ENCODE assay signal across 7 mouse cellular contexts in the genomic region with DNA sequence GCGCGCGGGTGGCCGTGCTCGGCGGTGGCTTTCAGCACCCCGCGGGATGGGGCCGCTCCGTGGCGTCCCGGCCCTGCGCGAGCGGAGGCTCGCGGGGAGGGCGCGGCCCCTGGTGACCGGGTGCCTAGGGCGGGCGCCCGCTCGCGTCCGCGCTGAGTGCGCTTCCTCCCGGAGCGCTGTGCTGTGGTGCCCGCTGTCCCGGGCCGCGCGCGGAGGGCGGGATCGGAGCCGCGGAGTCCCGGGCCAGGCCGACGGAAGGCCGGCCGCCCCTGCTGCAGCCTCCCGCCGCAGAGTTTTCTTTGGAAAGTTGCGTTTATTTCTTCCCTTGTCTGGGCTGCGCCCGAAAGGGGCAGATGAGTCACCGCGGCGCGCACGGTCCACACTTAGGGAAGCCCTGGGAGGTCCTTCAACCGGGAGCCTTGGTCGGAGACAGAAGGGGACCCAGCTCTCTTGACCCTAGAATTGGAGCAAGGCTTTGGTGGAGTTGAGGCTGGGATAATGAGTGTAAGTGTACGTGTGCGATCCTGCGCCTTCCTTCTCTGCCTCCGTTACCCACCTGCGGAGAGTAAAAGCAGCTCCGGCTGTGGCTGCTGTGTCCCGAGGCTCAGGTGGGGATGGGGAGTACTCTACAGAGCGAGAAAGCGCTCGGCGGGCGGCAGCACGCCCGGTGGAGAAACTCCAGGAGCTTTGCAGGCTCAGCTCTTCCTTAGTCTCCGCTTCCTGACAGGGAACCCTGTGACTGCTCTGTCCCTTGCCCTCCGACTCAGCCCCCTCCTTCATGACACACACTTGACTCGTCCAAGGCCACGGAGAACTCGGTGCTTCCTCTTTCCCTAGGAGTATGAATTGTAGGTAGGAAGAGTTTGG. TPM values are rescaled to one million over a fixed set of nuclear protein-coding genes. Genes with fewer than 3 reads are reported as not detected.
DNase-seq lines count a peak whose midpoint lies in the region; ATAC-seq and TF ChIP-seq lines count a peak whose summit lies in the region.

No protein-coding gene starts in this region.

- ATAC-seq in common myeloid progenitor, adult 5-6 weeks (replicated peaks; ENCODE audit: low read depth, poor library complexity, severe bottlenecking) = peak; percentile 42
- ATAC-seq in limb, embryonic 13.5 days (ENCODE audit: low FRiP score, low read depth) = peak; percentile 64
- peak; percentile 70 for ATAC-seq in neural tube, embryonic 14.5 days (ENCODE audit: low read depth)
- ATAC-seq in monocyte, adult 5-6 weeks (replicated peaks; ENCODE audit: insufficient number of reproducible peaks, low FRiP score, low TSS enrichment, poor library complexity, severe bottlenecking) = no peak

- no peaks in the 10 kb centered on the region for H3K36me3 ChIP-seq in thymus, adult 2 months (ENCODE audit: control insufficient read depth, insufficient read depth, low read length)
- no peaks in the 10 kb centered on the region for H3K36me3 ChIP-seq in limb, embryonic 13.5 days
- no peaks in the 10 kb centered on the region for H3K36me3 ChIP-seq in neural tube, embryonic 14.5 days (ENCODE audit: control insufficient read depth, insufficient read depth, low read length)

- no peak for TF ChIP-seq CTCF in thymus, adult 2 months (IDR thresholded peaks at IDR 0.05; ENCODE audit: borderline replicate concordance, control insufficient read depth, extremely low read depth, insufficient read depth, low read length, poor library complexity)

- no peak for TF ChIP-seq POLR2A in thymus, adult 2 months (IDR thresholded peaks at IDR 0.05; ENCODE audit: control insufficient read depth, extremely low read depth, insufficient read depth, low read length, poor library complexity)

- H3K4me2 ChIP-seq in limb, embryonic 13.5 days (replicated peaks) = peak overlapping the region; percentile 98
- H3K4me2 ChIP-seq in neural tube, embryonic 14.5 days (ENCODE audit: low read depth, low read length) = peak overlapping the region; percentile 99

- peaks cover 9% of the 10 kb centered on the region for H3K27me3 ChIP-seq in thymus, adult 2 months (ENCODE audit: control insufficient read depth, insufficient read depth, low read length)
- peaks cover 80% of the 10 kb centered on the region for H3K27me3 ChIP-seq in limb, embryonic 13.5 days
- peaks cover 3% of the 10 kb centered on the region; the same call in 1 of the 2 replicates for H3K27me3 ChIP-seq in neural tube, embryonic 14.5 days (ENCODE audit: control insufficient read depth, insufficient read depth, low read length)

- H3K4me1 ChIP-seq in thymus, adult 2 months (replicated peaks; ENCODE audit: control insufficient read depth, insufficient read depth, low read length) = peaks cover 24% of the 10 kb centered on the region
- H3K4me1 ChIP-seq in limb, embryonic 13.5 days = peaks cover 26% of the 10 kb centered on the region
- peaks cover 7% of the 10 kb centered on the region for H3K4me1 ChIP-seq in neural tube, embryonic 14.5 days (ENCODE audit: control insufficient read depth, insufficient read depth, low read length)

- peak; percentile 29 for DNase-seq in thymus, adult 2 months
- DNase-seq in thymus, postnatal 10 days (ENCODE audit: low spot score in 2 of 2) = no peak
- DNase-seq in heart, postnatal 14 days = peak; percentile 51 to 55

- no peaks in the 10 kb centered on the region for H3K9me3 ChIP-seq in limb, embryonic 13.5 days
- no peaks in the 10 kb centered on the region for H3K9me3 ChIP-seq in neural tube, embryonic 14.5 days (ENCODE audit: control insufficient read depth, low read length)

- no peak overlapping the region for H3K27ac ChIP-seq in thymus, adult 2 months (ENCODE audit: control insufficient read depth, insufficient read depth, low read length)
- H3K27ac ChIP-seq in limb, embryonic 13.5 days = no peak overlapping the region
- no peak overlapping the region for H3K27ac ChIP-seq in neural tube, embryonic 14.5 days (ENCODE audit: low read depth, low read length)

- peak overlapping the region; percentile 57 for H3K4me3 ChIP-seq in thymus, adult 2 months (ENCODE audit: control insufficient read depth, insufficient read depth, low read length)
- peak overlapping the region; percentile 84 for H3K4me3 ChIP-seq in limb, embryonic 13.5 days
- H3K4me3 ChIP-seq in neural tube, embryonic 14.5 days (ENCODE audit: low read depth, low read length) = peak overlapping the region; percentile 71

- H3K9ac ChIP-seq in limb, embryonic 13.5 days = peak overlapping the region; percentile 77
- peak overlapping the region; percentile 67 for H3K9ac ChIP-seq in neural tube, embryonic 14.5 days (replicated peaks; ENCODE audit: low read depth, low read length)

- 2% methylated on average over 76 of the region's 76 CpGs for WGBS in thymus, adult 2 months
- WGBS in limb, embryonic 13.5 days = under 1% methylated on average over 69 of the region's 76 CpGs
- WGBS in neural tube, embryonic 14.5 days = 1% methylated on average over 69 of the region's 76 CpGs

- intact Hi-C loops in heart, postnatal 14 days (cut with DNase I) = no loop called here

RNA-seq across cellular contexts. Expression of a gene that starts 0.6 kb away (rescaled TPM):
- 6.4 and 7.1 TPM in 2 replicates for polyA plus RNA-seq in thymus, adult 2 months (2012; rRNA removed)
- total RNA-seq in common myeloid progenitor, adult 5-6 weeks (2017) = 9.8 and 10.6 TPM in 2 replicates
- 1 to 10 TPM; 6.1 to 8.2 TPM for total RNA-seq in heart, postnatal 14 days (2021)
- 3.7 and 4.0 TPM in 2 replicates for polyA plus RNA-seq in limb, embryonic 13.5 days (2015; fragmentation: Nextera tagmentation; extraction: Ambion mirVana)
- polyA plus RNA-seq in neural tube, embryonic 14.5 days (2014; fragmentation: Nextera tagmentation; extraction: Ambion mirVana) = 0.66 and 3.4 TPM in 2 replicates
- total RNA-seq in monocyte, adult 5-6 weeks (2017) = not detected in 3 replicates

RNA-seq across cellular contexts. Expression of a gene that starts 44.1 kb away (rescaled TPM):
- 82.3 and 101 TPM in 2 replicates for polyA plus RNA-seq in thymus, adult 2 months (2012; rRNA removed)
- 86.9 and 112 TPM in 2 replicates for total RNA-seq in common myeloid progenitor, adult 5-6 weeks (2017)
- 100 to 1,000 TPM; 105 to 111 TPM for total RNA-seq in heart, postnatal 14 days (2021)
- polyA plus RNA-seq in limb, embryonic 13.5 days (2015; fragmentation: Nextera tagmentation; extraction: Ambion mirVana) = 18.0 and 20.2 TPM in 2 replicates
- 13.8 and 16.2 TPM in 2 replicates for polyA plus RNA-seq in neural tube, embryonic 14.5 days (2014; fragmentation: Nextera tagmentation; extraction: Ambion mirVana)
- total RNA-seq in monocyte, adult 5-6 weeks (2017) = 94.2 to 198 TPM (median 109 TPM) in 3 replicates

RNA-seq across cellular contexts. Expression of a gene that starts 53.0 kb away (rescaled TPM):
- 16.6 and 21.4 TPM in 2 replicates for polyA plus RNA-seq in thymus, adult 2 months (2012; rRNA removed)
- 388 and 411 TPM in 2 replicates for total RNA-seq in common myeloid progenitor, adult 5-6 weeks (2017)
- total RNA-seq in heart, postnatal 14 days (2021) = 10 to 100 TPM; 60.8 to 63.9 TPM
- 94.5 and 94.6 TPM in 2 replicates for polyA plus RNA-seq in limb, embryonic 13.5 days (2015; fragmentation: Nextera tagmentation; extraction: Ambion mirVana)
- polyA plus RNA-seq in neural tube, embryonic 14.5 days (2014; fragmentation: Nextera tagmentation; extraction: Ambion mirVana) = 39.8 and 40.3 TPM in 2 replicates
- total RNA-seq in monocyte, adult 5-6 weeks (2017) = 79.3 to 93.1 TPM (median 86.9 TPM) in 3 replicates

Comparison
In these comparisons a context has a peak if more than half of its experiments do, and no peak if none do; other contexts are left out.
1. DNase-seq: peak in thymus, adult 2 months (single experiment) and heart, postnatal 14 days (2 of 2); none in thymus, postnatal 10 days (0 of 2).
2. Peak in every context shown above with its lines, with median percentiles within 50 percentile points of each other: H3K4me3 ChIP-seq.